Mouse (Mus musculus) gastrocnemius, postnatal 25 days (tissue): ENCODE results near the gene Ubl4a. TPM values are rescaled to one million over a fixed set of nuclear protein-coding genes. Genes with fewer than 3 reads are reported as not detected.

Experiments used
- microRNA-seq, 2 experiments: library from miRNA; unstranded; fragments of <30 nt; microRNA quantifications; one replicate each; pipeline ENCODE4 v1.2.0; 2021; ENCODE audit warnings: borderline replicate concordance in 2 of 2
- total RNA-seq, 2 experiments: library from RNA; stranded (reverse); gene quantifications; 1 replicate in 1 of 2; 2 replicates in 1 of 2; pipeline ENCODE4 v1.2.3; 2021

The Ubl4a gene
- total RNA-seq, 2 experiments from 2014 or later, result 48.1 to 52.1 TPM

Small RNA genes within 50 kb of the gene (microRNA-seq; reads per million reads assigned to microRNA genes)
- 0 reads per million in 2 experiments for gene Mir7092

Other genes with a start within 250 kb of the Ubl4a start
- gene Opn1mw, start 245.8 kb downstream of the Ubl4a start, total RNA-seq, result not detected
- gene Mecp2, start 237.9 kb downstream of the Ubl4a start, total RNA-seq, result 10 to 100 TPM; 21.1 to 23.1 TPM
- gene Tex28, start 205.4 kb downstream of the Ubl4a start, total RNA-seq, result not detected
- gene Tktl1, start 196.0 kb downstream of the Ubl4a start, total RNA-seq, result not detected
- 10 to 100 TPM; 47.7 to 64.7 TPM for gene Flna, start 123.4 kb downstream of the Ubl4a start, total RNA-seq
- gene Emd, start 118.5 kb downstream of the Ubl4a start, total RNA-seq, result 10 to 100 TPM; 20.1 to 20.3 TPM
- 100 to 1,000 TPM; 164 to 171 TPM for gene Rpl10, start 102.4 kb downstream of the Ubl4a start, total RNA-seq
- gene Taz, start 91.3 kb downstream of the Ubl4a start, total RNA-seq, result 10 to 100 TPM; 40.4 to 43.5 TPM
- 10 to 100 TPM; 90.3 to 95.9 TPM for gene Dnase1l1, start 90.9 kb downstream of the Ubl4a start, total RNA-seq
- gene Atp6ap1, start 76.1 kb downstream of the Ubl4a start, total RNA-seq, result 10 to 100 TPM; 70.9 to 94.0 TPM
- gene Gdi1, start 68.2 kb downstream of the Ubl4a start, total RNA-seq, result 10 to 100 TPM; 28.2 to 42.7 TPM
- gene Fam50a, start 60.2 kb downstream of the Ubl4a start, total RNA-seq, result 10 to 100 TPM; 20.5 to 22.5 TPM
- gene Plxna3, start 44.2 kb downstream of the Ubl4a start, total RNA-seq, result under 1 TPM; 0.46 to 0.94 TPM
- 10 to 100 TPM; 32.2 to 36.5 TPM for gene Lage3, start 19.6 kb downstream of the Ubl4a start, total RNA-seq
- gene Slc10a3, start 131 bp upstream of the Ubl4a start, total RNA-seq, result 1 to 10 TPM; 2.3 to 2.6 TPM
- 10 to 100 TPM; 10.9 to 11.5 TPM for gene Fam3a, start 20.1 kb upstream of the Ubl4a start, total RNA-seq
- gene Ikbkg, start 20.1 kb upstream of the Ubl4a start, total RNA-seq, result 10 to 100 TPM; 19.5 to 23.8 TPM
- 1 to 10 TPM; 3.3 to 7.4 TPM for gene G6pdx, start 56.0 kb upstream of the Ubl4a start, total RNA-seq
- gene Gm6880, start 108.2 kb upstream of the Ubl4a start, total RNA-seq, result not detected
- not detected for gene Olfr1326-ps1, start 201.7 kb upstream of the Ubl4a start, total RNA-seq
- not detected for gene Olfr1325, start 219.5 kb upstream of the Ubl4a start, total RNA-seq